Mouse (Mus musculus): Measurements from ENCODE around the gene Hist2h3c1. TPM values are rescaled to one million over a fixed set of nuclear protein-coding genes. Genes with fewer than 3 reads are reported as not detected.

Gene Hist2h3c1
- polyA plus RNA-seq, 1 experiment from 2014 or later, result 1.9 TPM

- peak overlapping the region; percentile 46 for H3K4me3 ChIP-seq
- no peak for ATAC-seq (ENCODE audit: borderline replicate concordance, extremely low read depth, low FRiP score, low TSS enrichment)
- peaks cover 31% of the 10 kb centered on the region for H3K4me1 ChIP-seq
- no peaks in the 10 kb centered on the region for H3K36me3 ChIP-seq
- H3K9ac ChIP-seq, result peak overlapping the region; percentile 37
- WGBS, result 35% methylated on average over 6 of the region's 6 CpGs
- no peak overlapping the region for H3K27ac ChIP-seq
- peak overlapping the region; percentile 59 for H3K4me2 ChIP-seq
- no peaks in the 10 kb centered on the region for H3K9me3 ChIP-seq
- H3K27me3 ChIP-seq, result peaks cover 13% of the 10 kb centered on the region; the same call in 1 of the 2 replicates
These were observed 1.9 kb downstream of the Hist2h3c1 start for GRCm38 (mm10) chr3:96248141-96249033.

DNA sequence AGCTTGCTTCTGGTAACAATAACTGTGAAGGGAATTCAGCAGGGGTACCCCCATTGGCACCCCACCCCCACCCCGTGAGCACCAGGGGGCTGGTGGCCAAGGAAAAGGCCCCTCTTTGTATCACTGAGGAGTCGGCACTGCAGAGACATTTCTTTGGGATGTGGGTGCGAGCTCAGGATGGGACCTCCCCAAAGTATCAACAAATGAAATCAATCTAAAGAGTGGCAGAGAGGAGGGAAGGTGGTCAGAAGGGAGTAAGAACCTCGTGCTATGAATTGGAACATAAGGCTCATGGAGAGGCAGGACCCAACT is 2.5 kb downstream of the Hist2h3c1 start:
- ATAC-seq (ENCODE audit: borderline replicate concordance, extremely low read depth, low FRiP score, low TSS enrichment), result no peak
- Histone ChIP-seq H3K27me3 (peaks cover 19% of the 10 kb centered on the region; the same call in 1 of the 2 replicates), H3K4me2 (peak overlapping the region; percentile 59), H3K36me3 (no peaks in the 10 kb centered on the region), H3K9ac (no peak overlapping the region), H3K4me1 (peaks cover 25% of the 10 kb centered on the region), H3K4me3 (peak overlapping the region; percentile 46), H3K9me3 (no peaks in the 10 kb centered on the region), H3K27ac (no peak overlapping the region)
- 38% methylated on average over 4 of the region's 4 CpGs for WGBS

DNA sequence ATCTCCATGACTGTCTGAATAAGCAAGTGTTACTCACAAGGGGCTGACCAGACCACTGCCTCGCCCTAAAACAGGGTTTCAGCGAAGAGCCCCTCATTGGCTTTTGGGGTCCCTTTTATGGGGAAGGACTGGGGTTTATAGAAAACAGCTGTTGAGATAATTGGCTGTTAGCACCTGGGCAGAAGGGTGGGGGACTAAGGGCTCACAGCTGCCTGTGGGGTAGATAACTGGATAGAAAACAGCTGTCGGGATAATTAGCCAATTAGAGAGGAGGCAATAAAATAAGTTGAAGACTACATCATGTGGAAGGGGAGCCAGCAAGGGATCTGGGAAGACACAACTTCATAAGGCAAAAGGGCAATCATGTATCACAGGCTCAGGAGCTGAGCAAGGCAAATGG is 4.4 kb downstream of the Hist2h3c1 start:
- no peak overlapping the region for H3K4me3 ChIP-seq
- peaks cover 19% of the 10 kb centered on the region for H3K4me1 ChIP-seq
- H3K27ac ChIP-seq, result no peak overlapping the region
- no peaks in the 10 kb centered on the region for H3K36me3 ChIP-seq
- no peak overlapping the region for H3K4me2 ChIP-seq
- no peak for ATAC-seq (ENCODE audit: borderline replicate concordance, extremely low read depth, low FRiP score, low TSS enrichment)
- 74% methylated on average over 3 of the region's 3 CpGs for WGBS
- no peak overlapping the region for H3K9ac ChIP-seq
- no peaks in the 10 kb centered on the region for H3K9me3 ChIP-seq
- H3K27me3 ChIP-seq, result peaks cover 34% of the 10 kb centered on the region

DNA sequence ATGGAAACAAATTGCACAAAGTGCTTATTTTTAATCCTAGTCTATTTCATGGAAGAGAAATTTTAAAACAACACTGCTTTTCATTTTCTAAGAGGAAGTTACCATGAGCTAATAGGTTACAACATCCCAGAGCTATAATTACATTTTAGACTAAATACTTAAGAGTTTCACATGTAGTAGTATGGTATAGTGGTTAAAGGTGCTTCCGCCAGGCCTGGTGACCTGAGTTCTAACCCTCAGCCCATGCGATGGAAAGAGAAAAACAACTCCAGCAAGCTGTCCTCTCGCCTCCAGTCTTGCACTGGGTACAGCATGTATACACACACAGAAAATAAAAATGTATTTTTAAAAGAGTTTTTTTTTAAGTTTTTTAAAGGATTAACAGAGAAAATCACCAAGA is 5.3 kb downstream of the Hist2h3c1 start:
- whole genome bisulfite sequencing, result 83% methylated on average over 3 of the region's 3 CpGs
- ATAC-seq (ENCODE audit: borderline replicate concordance, extremely low read depth, low FRiP score, low TSS enrichment), result no peak
- no peak overlapping the region for H3K27ac ChIP-seq

GRCm38 (mm10) chr3:96254683-96255355 is 8.3 kb downstream of the Hist2h3c1 start:
- no peak overlapping the region for H3K4me3 ChIP-seq
- no peak overlapping the region for H3K27ac ChIP-seq
- ATAC-seq (ENCODE audit: borderline replicate concordance, extremely low read depth, low FRiP score, low TSS enrichment), result no peak
- no peak overlapping the region for H3K9ac ChIP-seq
- 38% methylated on average over 10 of the region's 10 CpGs for WGBS
- no peaks in the 10 kb centered on the region for H3K36me3 ChIP-seq
- no peak overlapping the region for H3K4me2 ChIP-seq
- 0 out of 2 replicates have a peak, but pooled peaks cover 4% of the 10 kb centered on the region for H3K4me1 ChIP-seq
- H3K9me3 ChIP-seq, result no peaks in the 10 kb centered on the region
- H3K27me3 ChIP-seq, result peaks cover 41% of the 10 kb centered on the region

More for the DNA sequence above, 5.3 kb downstream of the Hist2h3c1 start:
- H3K4me3 ChIP-seq, result no peak overlapping the region
- H3K4me2 ChIP-seq, result no peak overlapping the region
- H3K9me3 ChIP-seq, result no peaks in the 10 kb centered on the region
- peaks cover 21% of the 10 kb centered on the region for H3K4me1 ChIP-seq
- no peaks in the 10 kb centered on the region for H3K36me3 ChIP-seq
- H3K27me3 ChIP-seq, result peaks cover 34% of the 10 kb centered on the region
- H3K9ac ChIP-seq, result no peak overlapping the region

- no peak for ATAC-seq (ENCODE audit: borderline replicate concordance, extremely low read depth, low FRiP score, low TSS enrichment)
- Histone ChIP-seq H3K4me3 (no peak overlapping the region), H3K4me1 (0 out of 2 replicates have a peak, but pooled peaks cover 4% of the 10 kb centered on the region), H3K9me3 (no peaks in the 10 kb centered on the region), H3K27ac (no peak overlapping the region), H3K36me3 (no peaks in the 10 kb centered on the region), H3K9ac (no peak overlapping the region), H3K27me3 (peaks cover 41% of the 10 kb centered on the region), H3K4me2 (no peak overlapping the region)
- 54% methylated on average over 5 of the region's 5 CpGs for WGBS
These were observed 9.6 kb downstream of the Hist2h3c1 start for GRCm38 (mm10) chr3:96255926-96256593.

GRCm38 (mm10) chr3:96257190-96257589 is 10.7 kb downstream of the Hist2h3c1 start:
- H3K9me3 ChIP-seq, result no peaks in the 10 kb centered on the region
- no peak for ATAC-seq (ENCODE audit: borderline replicate concordance, extremely low read depth, low FRiP score, low TSS enrichment)
- H3K27me3 ChIP-seq, result peaks cover 40% of the 10 kb centered on the region
- H3K9ac ChIP-seq, result no peak overlapping the region
- H3K27ac ChIP-seq, result no peak overlapping the region
- 52% methylated on average over 3 of the region's 3 CpGs for WGBS
- no peaks in the 10 kb centered on the region for H3K36me3 ChIP-seq
- no peak overlapping the region for H3K4me3 ChIP-seq
- H3K4me1 ChIP-seq, result peaks cover 11% of the 10 kb centered on the region
- no peak overlapping the region for H3K4me2 ChIP-seq

DNA sequence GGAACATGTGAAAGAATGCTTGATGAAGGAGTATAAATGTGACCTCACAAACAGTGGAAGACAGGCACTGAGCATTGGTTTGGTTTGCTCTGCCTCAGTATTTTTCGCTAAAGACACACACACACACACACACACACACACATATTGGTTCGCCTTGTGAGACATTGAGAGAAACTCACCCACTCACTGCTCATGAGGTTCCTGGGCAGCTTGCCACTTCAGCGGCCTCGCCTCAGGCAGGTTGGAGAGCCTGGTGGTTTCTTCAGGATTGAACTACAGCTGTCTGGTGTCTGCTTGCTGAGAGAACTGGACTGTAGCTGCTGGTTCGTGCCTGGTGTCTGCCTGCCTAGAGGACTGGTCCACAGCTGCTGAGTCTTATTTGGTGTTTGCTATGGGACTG is 13.7 kb downstream of the Hist2h3c1 start:
- Histone ChIP-seq H3K4me2 (no peak overlapping the region), H3K36me3 (no peaks in the 10 kb centered on the region), H3K4me1 (peaks cover 24% of the 10 kb centered on the region), H3K4me3 (no peak overlapping the region), H3K9me3 (no peaks in the 10 kb centered on the region), H3K9ac (no peak overlapping the region), H3K27ac (no peak overlapping the region), H3K27me3 (peaks cover 16% of the 10 kb centered on the region)
- ATAC-seq (ENCODE audit: borderline replicate concordance, extremely low read depth, low FRiP score, low TSS enrichment), result no peak
- 89% methylated on average over 5 of the region's 5 CpGs for WGBS

- Histone ChIP-seq H3K4me1 (peaks cover 20% of the 10 kb centered on the region), H3K27ac (peak overlapping the region; percentile 98), H3K4me2 (peak overlapping the region; percentile 75), H3K36me3 (no peaks in the 10 kb centered on the region), H3K4me3 (peak overlapping the region; percentile 53), H3K9ac (0 out of 2 replicates have a peak overlapping the region, but pooled peaks have one; percentile 68), H3K9me3 (no peaks in the 10 kb centered on the region), H3K27me3 (peaks cover 11% of the 10 kb centered on the region)
- ATAC-seq (ENCODE audit: borderline replicate concordance, extremely low read depth, low FRiP score, low TSS enrichment), result no peak
- WGBS, result 49% methylated on average over 3 of the region's 3 CpGs
These were observed 15.1 kb downstream of the Hist2h3c1 start for GRCm38 (mm10) chr3:96261623-96262022.

DNA sequence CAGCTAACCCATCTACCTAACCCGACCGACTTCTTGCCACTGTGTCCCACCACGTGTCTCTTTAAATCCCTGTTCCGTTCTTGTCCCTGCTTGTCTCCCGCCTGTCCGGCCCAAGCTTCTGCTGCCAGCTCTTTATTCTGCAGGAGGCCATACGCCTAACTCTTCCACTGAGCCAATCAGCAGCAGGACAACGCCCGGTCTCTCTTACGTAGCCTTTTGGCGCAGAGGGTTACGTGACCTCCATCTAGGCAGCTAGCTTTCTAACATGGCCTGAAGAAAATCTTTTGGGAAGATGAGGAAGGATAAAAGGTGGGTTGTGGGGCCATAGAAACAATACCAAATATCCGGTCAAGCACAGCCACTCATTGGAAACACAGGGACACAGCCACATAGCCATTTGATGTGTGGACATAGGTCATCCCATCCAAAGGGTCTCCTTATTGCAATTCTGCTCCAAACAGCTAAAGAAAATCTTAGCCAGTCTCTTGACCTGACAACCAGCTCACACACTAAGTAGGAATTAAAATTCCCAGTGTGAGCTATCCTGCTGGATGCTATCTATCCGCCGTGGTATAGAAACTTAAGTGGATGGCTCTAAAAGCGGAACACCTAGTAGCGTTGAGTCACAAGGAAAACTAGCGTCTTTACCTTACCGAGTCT is 15.9 kb downstream of the Hist2h3c1 start:
- peak overlapping the region; percentile 75 for H3K4me2 ChIP-seq
- WGBS, result under 1% methylated on average over 19 of the region's 19 CpGs

DNA sequence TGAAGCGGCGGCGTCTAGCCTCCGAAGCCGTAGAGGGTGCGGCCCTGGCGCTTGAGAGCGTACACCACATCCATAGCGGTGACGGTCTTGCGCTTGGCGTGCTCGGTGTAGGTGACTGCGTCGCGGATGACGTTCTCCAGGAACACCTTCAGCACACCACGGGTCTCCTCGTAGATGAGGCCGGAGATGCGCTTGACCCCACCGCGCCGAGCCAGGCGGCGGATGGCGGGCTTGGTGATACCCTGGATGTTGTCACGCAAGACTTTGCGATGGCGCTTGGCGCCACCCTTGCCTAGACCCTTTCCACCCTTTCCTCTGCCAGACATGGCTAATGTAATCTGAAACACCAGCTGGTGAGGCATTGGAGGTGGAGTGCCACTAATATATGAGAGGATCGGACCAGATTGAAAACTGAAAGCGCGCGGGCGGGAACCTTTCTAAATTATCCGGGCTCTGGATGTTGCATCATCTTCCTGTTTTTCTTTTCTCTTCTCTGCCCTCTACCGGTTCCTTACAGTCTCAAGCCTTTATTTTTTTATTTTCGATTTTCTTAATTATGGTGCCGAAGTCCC is 16.6 kb downstream of the Hist2h3c1 start, which contains the start of gene Hist2h4:
Gene Hist2h4, minus strand, starts transcription at position 333 of the 572 bp plus-strand sequence.
- Histone ChIP-seq H3K27me3 (peaks cover 11% of the 10 kb centered on the region), H3K9ac (peak within 1 kb of the TSS; percentile 68), H3K4me2 (peak within 1 kb of the TSS; percentile 75), H3K4me3 (peak within 1 kb of the TSS; percentile 53), H3K4me1 (peaks cover 29% of the 10 kb centered on the region), H3K36me3 (no peaks in the 10 kb centered on the region), H3K9me3 (no peaks in the 10 kb centered on the region), H3K27ac (peak within 1 kb of the TSS; percentile 98)
- ATAC-seq (ENCODE audit: borderline replicate concordance, extremely low read depth, low FRiP score, low TSS enrichment), result peak; percentile 87
- under 1% methylated on average over 40 of the region's 40 CpGs for WGBS

More for the DNA sequence above, 15.9 kb downstream of the Hist2h3c1 start:
- Histone ChIP-seq H3K27ac (peak overlapping the region; percentile 98), H3K9me3 (no peaks in the 10 kb centered on the region), H3K36me3 (no peaks in the 10 kb centered on the region), H3K9ac (peak overlapping the region; percentile 68), H3K27me3 (peaks cover 11% of the 10 kb centered on the region), H3K4me3 (peak overlapping the region; percentile 53), H3K4me1 (peaks cover 23% of the 10 kb centered on the region)
- peak; percentile 84 for ATAC-seq (ENCODE audit: borderline replicate concordance, extremely low read depth, low FRiP score, low TSS enrichment)

Measured in lung, embryonic 15.5 days (tissue).